In genomic region chr5:9162088-9162487, GRCm38 (mm10) we compare ENCODE assay signal across 8 mouse cellular contexts. TPM values are rescaled to one million over a fixed set of nuclear protein-coding genes. Genes with fewer than 3 reads are reported as not detected.
DNase-seq lines count a peak whose midpoint lies in the region; ATAC-seq and TF ChIP-seq lines count a peak whose summit lies in the region.

No protein-coding gene starts in this region.

- H3K4me3 ChIP-seq in cortical plate, adult 2 months (ENCODE audit: insufficient read depth, low read length): peak overlapping the region; percentile 71
- H3K4me3 ChIP-seq in heart, postnatal 0 days (ENCODE audit: low read depth, low read length): peak overlapping the region; percentile 94
- peak overlapping the region; percentile 95 for H3K4me3 ChIP-seq in limb, embryonic 15.5 days
- H3K4me3 ChIP-seq in neural tube, embryonic 11.5 days (ENCODE audit: low read depth, low read length): peak overlapping the region; percentile 66

- DNase-seq in cerebellum, adult 11-12 months: peak; percentile 46
- DNase-seq in cerebellum, adult 9-11 months: no peak
- DNase-seq in CD4-positive, CD25-positive, alpha-beta regulatory T cell, adult 2 months (ENCODE audit: low read depth, low spot score): peak; percentile 31
- peak; percentile 22 for DNase-seq in heart, postnatal 0 days (ENCODE audit: low spot score)
- peak; percentile 35 for DNase-seq in neural tube, embryonic 11.5 days (ENCODE audit: low spot score)
- DNase-seq in B cell, adult 2 months: no peak

- no peaks in the 10 kb centered on the region for H3K36me3 ChIP-seq in heart, postnatal 0 days (replicated peaks; ENCODE audit: control insufficient read depth, insufficient read depth, low read length)
- no peaks in the 10 kb centered on the region; the same call in 1 of the 2 replicates for H3K36me3 ChIP-seq in limb, embryonic 15.5 days
- no peaks in the 10 kb centered on the region for H3K36me3 ChIP-seq in neural tube, embryonic 11.5 days (ENCODE audit: control insufficient read depth, insufficient read depth, low read length)

- peak overlapping the region; percentile 73 for H3K4me2 ChIP-seq in heart, postnatal 0 days (ENCODE audit: low read depth, low read length)
- peak overlapping the region; percentile 60 for H3K4me2 ChIP-seq in limb, embryonic 15.5 days
- peak overlapping the region; percentile 52 for H3K4me2 ChIP-seq in neural tube, embryonic 11.5 days (ENCODE audit: low read depth)

- no peaks in the 10 kb centered on the region for H3K9me3 ChIP-seq in heart, postnatal 0 days (replicated peaks; ENCODE audit: control insufficient read depth, low read length)
- H3K9me3 ChIP-seq in limb, embryonic 15.5 days: no peaks in the 10 kb centered on the region
- H3K9me3 ChIP-seq in neural tube, embryonic 11.5 days (ENCODE audit: control insufficient read depth, low read length): no peaks in the 10 kb centered on the region

- no peaks in the 10 kb centered on the region for H3K27me3 ChIP-seq in heart, postnatal 0 days (ENCODE audit: control insufficient read depth, insufficient read depth, low read length)
- H3K27me3 ChIP-seq in limb, embryonic 15.5 days: no peaks in the 10 kb centered on the region
- no peaks in the 10 kb centered on the region for H3K27me3 ChIP-seq in neural tube, embryonic 11.5 days (ENCODE audit: control insufficient read depth, insufficient read depth, low read length)

- peak overlapping the region; percentile 64 for H3K9ac ChIP-seq in heart, postnatal 0 days (replicated peaks; ENCODE audit: low read depth, low read length)
- H3K9ac ChIP-seq in limb, embryonic 15.5 days: peak overlapping the region; percentile 35
- H3K9ac ChIP-seq in neural tube, embryonic 11.5 days (ENCODE audit: low read length): peak overlapping the region; percentile 69

- TF ChIP-seq EP300 in heart, postnatal 0 days (IDR thresholded peaks at IDR 0.05; ENCODE audit: low read depth): no peak

- WGBS in heart, postnatal 0 days: 8% methylated on average over 7 of the region's 7 CpGs
- WGBS in limb, embryonic 15.5 days: 16% methylated on average over 7 of the region's 7 CpGs
- WGBS in neural tube, embryonic 11.5 days: 20% methylated on average over 7 of the region's 7 CpGs

- H3K27ac ChIP-seq in cortical plate, adult 2 months (ENCODE audit: insufficient read depth, low read length): peak overlapping the region; percentile 81
- peak overlapping the region; percentile 100 for H3K27ac ChIP-seq in heart, postnatal 0 days (ENCODE audit: low read depth)
- H3K27ac ChIP-seq in limb, embryonic 15.5 days: peak overlapping the region; percentile 100
- peak overlapping the region; percentile 100 for H3K27ac ChIP-seq in neural tube, embryonic 11.5 days (ENCODE audit: low read depth, low read length)

- TF ChIP-seq POLR2A in cortical plate, adult 2 months (IDR thresholded peaks at IDR 0.05; ENCODE audit: extremely low read depth, insufficient read depth, low read length): no peak

- peaks cover 4% of the 10 kb centered on the region for H3K4me1 ChIP-seq in cortical plate, adult 2 months (ENCODE audit: control insufficient read depth, insufficient read depth, low read length)
- peaks cover 7% of the 10 kb centered on the region; the same call in 1 of the 2 replicates for H3K4me1 ChIP-seq in heart, postnatal 0 days (ENCODE audit: control insufficient read depth, insufficient read depth)
- H3K4me1 ChIP-seq in limb, embryonic 15.5 days: peaks cover 10% of the 10 kb centered on the region
- H3K4me1 ChIP-seq in neural tube, embryonic 11.5 days (ENCODE audit: control insufficient read depth, insufficient read depth, low read length): no peaks in the 10 kb centered on the region

- no peak for TF ChIP-seq CTCF in cortical plate, adult 2 months (IDR thresholded peaks at IDR 0.05; ENCODE audit: extremely low read depth, insufficient read depth, low read length)
- TF ChIP-seq CTCF in heart, postnatal 0 days (IDR thresholded peaks at IDR 0.05; ENCODE audit: low read depth): peak; percentile 10; the same call in 1 of the 2 replicates

- peak; percentile 6 for ATAC-seq in heart, postnatal 0 days (ENCODE audit: insufficient read depth, low read depth)
- no peak for ATAC-seq in limb, embryonic 15.5 days (ENCODE audit: insufficient number of reproducible peaks, low FRiP score, low TSS enrichment, low read depth)
- peak; percentile 18 for ATAC-seq in neural tube, embryonic 11.5 days (ENCODE audit: insufficient read depth, low FRiP score, low TSS enrichment)

RNA-seq across cellular contexts. Expression of gene Dmtf1, which starts 0.5 kb away (rescaled TPM):
- polyA plus RNA-seq in cortical plate, adult 2 months (2012; rRNA removed): 63.4 and 67.7 TPM in 2 replicates
- 17.0 and 22.2 TPM in 2 replicates for total RNA-seq in heart, postnatal 0 days (2014; rRNA removed; ENCODE audit: low replicate concordance)
- 12.5 and 13.7 TPM in 2 replicates for polyA plus RNA-seq in heart, postnatal 0 days (2015; fragmentation: Nextera tagmentation; extraction: Ambion mirVana)
- polyA plus RNA-seq in limb, embryonic 15.5 days (2015; fragmentation: Nextera tagmentation; extraction: Ambion mirVana): 43.3 and 51.3 TPM in 2 replicates
- polyA plus RNA-seq in neural tube, embryonic 11.5 days (2014; fragmentation: Nextera tagmentation; extraction: Ambion mirVana): 74.1 and 75.0 TPM in 2 replicates

Comparison
In these comparisons a context has a peak if more than half of its experiments do, and no peak if none do; other contexts are left out.
1. DNase-seq: peak in cerebellum, adult 11-12 months (single experiment), CD4-positive, CD25-positive, alpha-beta regulatory T cell, adult 2 months (single experiment), heart, postnatal 0 days (single experiment) and neural tube, embryonic 11.5 days (single experiment); none in cerebellum, adult 9-11 months (single experiment) and B cell, adult 2 months (0 of 2).
2. Peak in every context shown above with its lines, with median percentiles within 50 percentile points of each other: H3K27ac ChIP-seq, H3K4me3 ChIP-seq, H3K4me2 ChIP-seq and H3K9ac ChIP-seq.